Mouse (Mus musculus): ENCODE data around the gene Spo11.
A peak's percentile ranks its signal among the peaks of the same experiment; 100 is the strongest.

Gene Spo11

DNA sequence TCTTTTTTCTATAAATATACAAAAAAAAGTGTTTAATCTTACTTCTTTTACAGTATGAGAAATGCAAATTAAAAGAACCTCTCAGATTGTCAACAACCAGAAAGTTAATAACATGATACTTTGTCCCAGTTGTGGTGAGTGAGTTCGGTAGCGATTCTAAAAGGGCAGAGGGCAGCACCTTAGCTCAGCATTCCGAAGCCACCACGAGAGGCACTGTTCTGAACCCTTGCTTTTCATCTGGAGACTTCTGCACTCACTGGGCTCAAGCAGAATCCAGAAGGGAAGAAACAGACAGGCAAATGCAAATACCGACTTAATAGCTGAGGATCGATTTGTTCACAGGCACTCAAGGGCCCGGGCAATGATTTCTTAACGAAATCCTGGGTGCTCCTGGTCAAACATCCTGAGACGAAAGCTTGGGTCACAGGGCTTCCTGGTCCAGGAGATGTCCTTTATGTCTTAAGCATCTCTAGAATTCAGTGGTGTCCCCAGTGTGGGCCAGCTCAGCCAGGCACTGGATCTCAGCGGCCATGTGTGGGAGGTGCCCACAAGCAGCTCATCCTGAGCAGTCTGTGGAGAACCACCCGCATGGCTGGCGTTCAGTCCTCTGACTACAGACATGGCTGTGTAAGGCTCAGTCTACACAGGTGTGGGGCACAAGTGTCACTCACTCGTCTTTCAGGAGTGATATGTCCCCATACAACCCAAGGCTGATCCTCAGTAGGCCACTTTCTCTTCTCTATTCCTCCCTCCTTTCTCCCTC is 18.3 kb upstream of the Spo11 start:
- DNase-seq, result no peak

- DNase-seq, result no peak
These were observed 17.1 kb upstream of the Spo11 start for GRCm38 (mm10) chr2:172960350-172960749.

DNA sequence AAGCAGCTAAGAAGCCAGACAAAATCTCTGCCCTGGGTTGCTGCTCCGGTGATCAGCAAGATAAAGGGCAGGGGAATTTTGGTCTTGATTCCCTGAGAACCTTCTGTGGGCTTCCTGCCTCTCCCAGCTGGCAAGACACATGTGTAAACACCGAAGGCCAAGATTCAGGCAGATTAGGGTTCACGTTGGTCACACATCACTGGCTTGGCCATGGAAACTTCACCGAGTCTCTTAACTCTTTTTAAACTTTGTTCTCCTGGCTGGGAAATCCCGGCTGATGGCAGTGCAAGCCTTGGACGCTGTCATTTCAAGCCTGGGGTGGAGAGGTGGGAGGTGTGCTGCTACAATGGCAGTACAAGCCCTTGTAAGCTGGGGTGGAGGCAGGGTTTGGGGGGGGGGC is 16.3 kb upstream of the Spo11 start:
- DNase-seq, result no peak

DNA sequence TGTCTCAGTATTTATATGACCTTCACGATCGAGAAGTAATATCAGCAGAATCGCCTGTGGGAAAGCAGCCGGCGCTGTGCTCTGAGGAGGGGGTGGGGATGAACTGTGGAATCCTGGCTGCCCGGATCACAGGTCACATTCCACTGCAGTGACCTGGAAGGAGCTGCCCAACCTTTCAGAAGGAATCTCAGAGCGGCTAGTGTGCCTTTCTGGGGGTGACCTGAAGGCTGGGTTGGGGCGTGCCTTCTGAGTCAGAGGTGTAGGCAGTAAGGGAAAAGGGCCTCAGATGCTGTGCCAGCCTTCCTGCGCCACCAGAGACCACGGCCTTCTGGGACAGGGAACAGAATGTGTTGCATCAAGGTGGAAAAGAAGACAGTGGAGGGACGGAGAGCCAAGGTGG is 12.3 kb upstream of the Spo11 start:
- no peak for DNase-seq

DNA sequence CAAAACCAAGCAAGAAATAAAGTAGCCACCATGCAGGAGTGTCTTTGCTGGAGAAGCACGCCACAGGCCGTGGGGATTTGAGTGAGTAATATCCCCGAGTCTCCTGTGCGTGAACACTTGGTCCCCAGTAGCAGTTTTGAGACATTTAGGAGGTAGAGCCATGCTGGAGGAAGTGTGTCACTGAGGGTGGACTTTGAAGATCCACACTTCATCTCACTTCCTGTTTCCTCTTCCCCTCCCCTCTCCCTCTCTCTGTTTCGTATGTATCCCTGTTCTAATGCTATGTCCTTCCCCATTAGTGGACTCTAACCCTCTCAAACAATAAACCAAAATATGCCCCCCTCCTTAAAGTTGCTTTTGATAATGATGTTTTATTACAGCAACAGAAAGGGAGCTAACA is 11.0 kb upstream of the Spo11 start:
- no peak for DNase-seq

- DNase-seq, result no peak
These were observed 5.6 kb upstream of the Spo11 start for GRCm38 (mm10) chr2:172971865-172972264.

GRCm38 (mm10) chr2:172973806-172974565 is 3.5 kb upstream of the Spo11 start:
- no peak for DNase-seq

- DNase-seq, result no peak
These were observed 2.8 kb upstream of the Spo11 start for GRCm38 (mm10) chr2:172974701-172975100.

- DNase-seq, result no peak
These were observed 2.3 kb upstream of the Spo11 start for GRCm38 (mm10) chr2:172975159-172975558.

DNA sequence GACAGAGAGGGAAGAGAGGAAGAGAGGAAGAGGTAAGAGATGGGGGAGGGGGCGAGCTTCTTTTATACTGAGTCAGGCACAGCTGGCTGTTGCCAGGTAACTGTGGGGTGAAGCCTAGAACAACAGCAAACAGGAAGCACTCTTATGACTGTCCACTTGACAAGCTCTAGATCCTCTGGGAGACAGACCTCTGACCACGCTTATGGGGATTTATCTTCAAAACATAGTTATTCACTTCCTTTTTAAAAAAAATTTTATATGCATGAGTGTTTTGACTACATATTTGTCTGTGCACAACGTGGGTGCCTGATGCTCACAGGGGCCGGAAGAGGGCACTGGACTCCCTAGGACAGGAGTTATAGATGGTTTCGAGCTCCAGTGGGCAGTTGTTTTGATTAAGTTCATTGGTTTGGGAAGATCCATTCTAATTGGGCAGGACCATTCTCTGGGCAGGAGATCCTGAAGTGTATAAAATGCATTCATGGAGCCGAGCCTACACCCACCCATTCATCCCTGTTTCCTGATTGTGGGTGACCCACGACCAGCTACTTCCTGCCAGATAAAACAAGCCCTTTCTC is 750 bp upstream of the Spo11 start:
- no peak for DNase-seq

- no peak for DNase-seq
These were observed 682 bp downstream of the Spo11 start for GRCm38 (mm10) chr2:172978131-172978633.

DNA sequence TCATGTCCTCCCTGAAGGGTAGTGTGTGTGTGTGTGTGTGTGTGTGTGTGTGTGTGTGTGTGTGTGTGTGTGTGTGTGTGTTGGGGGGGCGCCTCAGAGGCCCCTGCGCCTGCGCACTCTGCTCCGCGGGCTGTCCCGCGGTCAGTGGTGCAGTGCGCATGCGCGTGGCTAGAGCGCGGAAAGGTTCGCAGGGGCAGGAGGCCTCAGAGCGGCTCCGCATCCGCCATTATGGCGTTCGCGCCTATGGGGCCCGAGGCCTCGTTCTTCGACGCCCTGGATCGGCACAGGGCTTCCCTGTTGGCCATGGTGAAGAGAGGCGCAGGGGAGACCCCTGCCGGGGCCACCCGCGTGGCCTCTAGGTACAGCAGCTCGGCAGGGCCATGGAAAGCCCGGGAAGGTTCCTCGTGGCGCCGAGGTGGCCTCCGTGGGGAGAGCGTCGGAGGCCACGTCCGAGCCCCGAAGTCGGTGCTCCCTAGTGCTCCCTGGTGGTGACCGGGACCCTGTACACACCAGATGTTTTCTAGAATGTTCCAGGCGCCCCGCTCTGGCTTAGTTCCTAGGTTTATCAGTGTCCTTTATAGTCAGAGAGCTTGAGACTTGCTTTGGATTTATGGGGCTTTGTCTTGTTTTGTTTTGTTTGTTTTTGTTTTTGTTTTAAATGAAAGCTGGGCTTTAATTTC is 2.3 kb downstream of the Spo11 start:
- DNase-seq, result no peak

- no peak for DNase-seq
These were observed 5.5 kb downstream of the Spo11 start for GRCm38 (mm10) chr2:172982776-172983561.

DNA sequence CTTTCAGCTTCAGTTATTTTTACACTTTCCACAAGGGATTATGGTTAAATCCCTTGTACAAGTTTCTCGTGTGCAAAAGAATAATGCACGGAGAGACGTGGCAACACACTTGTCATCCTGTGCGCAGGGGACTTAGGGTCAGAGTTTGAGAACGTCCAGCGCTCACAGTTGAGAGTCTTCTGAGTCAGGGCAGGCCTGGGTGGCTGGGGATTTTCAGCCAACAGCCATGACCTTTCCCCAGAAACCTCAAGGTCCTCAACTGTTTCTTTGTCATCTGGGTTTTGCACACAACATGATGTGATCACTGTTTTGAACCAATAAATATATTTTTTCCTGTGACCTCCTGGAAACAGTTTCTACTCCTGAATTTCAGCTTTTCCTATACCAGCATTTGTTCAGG is 12.7 kb downstream of the Spo11 start:
- DNase-seq, result no peak

- peak; percentile 55 for DNase-seq
These were observed 18.7 kb downstream of the Spo11 start for GRCm38 (mm10) chr2:172996207-172996606.

GRCm38 (mm10) chr2:172997748-172998147 is 20.2 kb downstream of the Spo11 start:
- DNase-seq, result no peak

DNA sequence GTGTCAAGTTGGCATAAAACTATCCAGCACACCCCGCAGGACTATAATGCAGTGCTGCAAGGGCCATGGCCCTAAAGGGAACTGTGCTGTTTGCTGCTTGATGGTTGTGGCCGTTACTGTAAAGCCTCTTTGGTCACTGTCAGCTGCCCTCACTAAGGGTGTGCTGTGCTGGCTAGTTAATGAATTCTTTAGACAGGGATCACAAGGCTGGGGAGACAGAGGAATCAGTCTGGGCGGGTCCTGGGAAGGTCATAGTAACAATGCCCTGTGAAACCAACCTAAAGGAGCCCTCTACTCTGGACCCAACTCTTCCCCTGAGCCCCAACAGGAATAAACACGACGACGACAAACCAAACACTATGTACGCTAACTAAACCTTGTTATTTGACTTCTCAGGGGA is 21.0 kb downstream of the Spo11 start:
- DNase-seq, result no peak

- DNase-seq, result peak; percentile 98
These were observed 22.3 kb downstream of the Spo11 start, which contains the start of gene Rae1 for GRCm38 (mm10) chr2:172999630-173000284. Gene Rae1 (plus strand): TSS chr2:173000117.

GRCm38 (mm10) chr2:173000285-173000652 is 22.8 kb downstream of the Spo11 start:
- no peak for DNase-seq

DNA sequence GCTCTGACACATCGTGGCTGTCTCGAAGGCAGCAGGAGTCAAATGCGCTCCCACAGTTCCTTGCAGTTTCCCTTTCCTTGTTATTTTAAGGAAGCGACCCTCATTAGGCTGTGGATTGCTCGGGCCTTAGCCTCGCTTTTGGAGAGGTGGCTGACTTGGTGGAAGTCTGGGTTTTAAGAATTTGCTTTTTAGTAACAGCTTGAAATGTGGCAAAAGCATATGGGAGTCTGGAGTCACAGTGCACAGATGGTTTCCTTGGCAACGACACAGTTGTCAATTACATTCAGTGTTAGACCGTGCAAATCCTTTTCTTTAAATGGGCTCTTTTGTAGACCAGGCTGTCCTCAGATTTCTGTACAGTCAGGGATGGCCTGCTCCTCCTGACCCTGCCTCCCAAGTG is 23.4 kb downstream of the Spo11 start:
- DNase-seq, result no peak

GRCm38 (mm10) chr2:173003737-173004136 is 26.2 kb downstream of the Spo11 start:
- no peak for DNase-seq

DNA sequence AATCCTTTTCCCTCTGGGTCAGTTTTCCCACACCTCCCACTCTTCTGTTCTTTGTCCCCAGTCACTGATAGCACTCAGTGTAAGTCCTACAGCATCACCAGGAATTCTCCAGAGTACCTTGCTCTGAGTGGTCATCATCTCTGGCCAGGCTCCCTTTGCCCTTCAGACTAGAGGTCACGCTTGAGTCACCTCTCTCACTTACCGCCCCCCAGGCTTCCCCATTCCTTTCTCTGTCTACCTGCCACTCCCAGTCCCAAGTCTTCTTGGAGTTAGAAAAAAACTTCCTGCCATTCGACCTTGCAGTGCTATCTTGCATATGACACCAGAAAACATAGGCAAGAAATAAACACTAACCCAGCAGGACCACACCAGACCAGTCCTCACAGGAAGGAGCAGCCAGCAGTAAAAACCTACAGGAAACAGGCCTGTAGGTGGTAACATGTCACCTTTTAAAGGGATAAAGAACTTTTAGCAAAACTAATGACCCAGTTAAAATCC is 32.8 kb downstream of the Spo11 start:
- DNase-seq, result no peak
